Mouse (Mus musculus): ENCODE measurements around the gene Stt3b. TPM values are rescaled to one million over a fixed set of nuclear protein-coding genes. Genes with fewer than 3 reads are reported as not detected.

The Stt3b gene
- polyA plus RNA-seq, 1 experiment from 2014 or later = 94.0 TPM

DNA sequence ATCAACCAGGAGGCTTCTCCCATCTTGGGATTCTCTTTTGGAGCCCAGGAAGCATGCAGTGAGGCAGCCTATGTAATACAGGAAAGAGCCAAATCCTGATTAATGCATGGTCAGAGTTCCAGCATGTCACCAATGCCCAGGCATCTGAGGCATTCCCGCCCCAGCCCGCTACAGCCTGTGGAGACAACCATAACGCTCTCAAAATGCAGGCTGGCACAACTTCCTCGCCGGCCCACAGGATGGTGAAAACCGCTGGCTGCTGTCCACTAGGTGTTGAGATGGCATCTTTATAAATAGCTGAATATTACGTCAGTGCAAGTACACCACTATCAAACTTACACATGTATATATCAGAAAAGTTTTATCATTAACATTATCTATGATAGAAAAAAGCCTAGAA is 13.5 kb downstream of the Stt3b start:
- H3K27ac ChIP-seq (ENCODE audit: low read length) = no peak overlapping the region
- H3K27me3 ChIP-seq (ENCODE audit: control insufficient read depth, insufficient read depth, low read length) = no peaks in the 10 kb centered on the region
- no peaks in the 10 kb centered on the region for H3K36me3 ChIP-seq (ENCODE audit: control insufficient read depth, insufficient read depth, low read length)
- H3K9ac ChIP-seq (replicated peaks; ENCODE audit: low read depth, low read length) = no peak overlapping the region
- 80% methylated on average over 7 of the region's 7 CpGs for WGBS
- no peak for ATAC-seq (ENCODE audit: insufficient number of reproducible peaks, insufficient read depth, low FRiP score, low read depth)
- H3K9me3 ChIP-seq (ENCODE audit: control insufficient read depth, low read depth, low read length) = no peaks in the 10 kb centered on the region
- 0 out of 2 replicates have a peak, but pooled peaks cover 7% of the 10 kb centered on the region for H3K4me1 ChIP-seq (ENCODE audit: control insufficient read depth, insufficient read depth, low read length)
- H3K4me2 ChIP-seq (replicated peaks; ENCODE audit: low read depth, low read length) = no peak overlapping the region
- H3K4me3 ChIP-seq (ENCODE audit: low read depth, low read length) = no peak overlapping the region

DNA sequence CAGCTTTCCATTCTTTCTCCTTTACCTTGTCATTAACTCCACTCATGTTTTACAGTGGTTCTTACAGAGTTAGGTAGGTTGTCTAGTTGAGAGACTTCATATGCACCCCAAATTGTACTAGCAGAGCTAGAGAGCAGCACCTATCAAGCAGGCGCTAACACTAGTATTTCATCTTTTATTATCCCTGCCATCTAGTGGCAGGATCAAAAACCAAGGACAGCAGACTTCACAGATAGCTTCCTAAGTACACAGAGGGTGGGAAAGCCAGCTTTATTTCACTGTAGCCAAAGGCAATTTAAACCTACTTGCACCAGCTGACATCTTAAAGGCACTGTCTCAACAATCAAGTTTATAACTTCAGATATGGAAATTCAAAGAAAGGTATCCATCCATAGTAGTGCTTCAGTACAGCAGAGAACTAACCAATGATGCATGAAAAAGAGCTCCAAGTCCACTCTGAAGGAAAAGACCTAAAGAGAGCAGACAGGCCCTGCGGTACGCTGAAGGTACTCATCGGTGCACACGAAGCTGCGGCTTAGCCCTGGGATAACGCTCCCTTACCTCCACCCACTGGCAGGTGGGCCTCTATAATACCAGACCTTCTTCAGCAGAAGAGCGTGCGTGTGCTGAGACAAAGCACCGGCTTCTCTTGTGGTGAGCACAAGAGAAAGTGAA is 16.2 kb downstream of the Stt3b start:
- Histone ChIP-seq H3K36me3 (ENCODE audit: control insufficient read depth, insufficient read depth, low read length) (no peaks in the 10 kb centered on the region), H3K27ac (ENCODE audit: low read length) (no peak overlapping the region), H3K27me3 (ENCODE audit: control insufficient read depth, insufficient read depth, low read length) (no peaks in the 10 kb centered on the region), H3K9me3 (ENCODE audit: control insufficient read depth, low read depth, low read length) (no peaks in the 10 kb centered on the region), H3K9ac (replicated peaks; ENCODE audit: low read depth, low read length) (no peak overlapping the region), H3K4me3 (ENCODE audit: low read depth, low read length) (no peak overlapping the region), H3K4me1 (ENCODE audit: control insufficient read depth, insufficient read depth, low read length) (0 out of 2 replicates have a peak, but pooled peaks cover 2% of the 10 kb centered on the region), H3K4me2 (replicated peaks; ENCODE audit: low read depth, low read length) (no peak overlapping the region)
- no peak for ATAC-seq (ENCODE audit: insufficient number of reproducible peaks, insufficient read depth, low FRiP score, low read depth)
- WGBS = 86% methylated on average over 10 of the region's 10 CpGs

DNA sequence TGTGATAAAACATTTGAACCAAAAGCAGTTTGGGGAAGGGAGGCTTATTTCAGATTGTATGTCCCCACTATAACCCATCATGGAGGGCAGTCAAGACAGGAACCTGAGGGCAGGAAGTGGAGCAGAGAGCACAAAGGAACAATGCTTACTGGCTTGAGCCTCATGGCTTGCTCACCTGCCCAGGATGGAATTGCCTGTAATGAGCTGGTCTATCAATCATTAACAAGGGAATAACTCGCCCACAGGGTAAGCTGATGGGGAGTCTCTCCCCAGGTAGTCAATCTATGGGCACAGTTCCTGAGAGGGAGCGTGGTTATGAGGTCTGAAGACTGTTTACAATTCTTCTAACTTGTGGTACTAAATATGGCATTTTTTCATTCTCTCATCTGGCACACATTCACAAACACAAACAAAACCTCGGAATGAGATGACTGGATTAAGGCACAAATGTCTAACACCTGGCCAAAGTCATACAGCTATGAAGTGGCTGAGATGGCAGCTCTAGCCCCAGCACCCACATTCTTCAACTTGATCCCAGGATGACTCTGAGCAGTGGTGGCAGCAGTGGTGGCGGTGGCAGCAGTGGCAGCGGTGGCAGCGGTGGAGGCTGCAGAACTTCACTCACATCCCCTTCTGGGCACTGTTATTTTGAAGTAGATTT is 22.3 kb downstream of the Stt3b start:
- no peak for ATAC-seq (ENCODE audit: insufficient number of reproducible peaks, insufficient read depth, low FRiP score, low read depth)
- no peaks in the 10 kb centered on the region for H3K36me3 ChIP-seq (ENCODE audit: control insufficient read depth, insufficient read depth, low read length)
- WGBS = 80% methylated on average over 6 of the region's 6 CpGs
- 0 out of 2 replicates have a peak, but pooled peaks cover 5% of the 10 kb centered on the region for H3K4me1 ChIP-seq (ENCODE audit: control insufficient read depth, insufficient read depth, low read length)
- H3K4me2 ChIP-seq (replicated peaks; ENCODE audit: low read depth, low read length) = no peak overlapping the region
- no peak overlapping the region for H3K9ac ChIP-seq (replicated peaks; ENCODE audit: low read depth, low read length)
- no peaks in the 10 kb centered on the region for H3K27me3 ChIP-seq (ENCODE audit: control insufficient read depth, insufficient read depth, low read length)
- no peaks in the 10 kb centered on the region for H3K9me3 ChIP-seq (ENCODE audit: control insufficient read depth, low read depth, low read length)
- no peak overlapping the region for H3K4me3 ChIP-seq (ENCODE audit: low read depth, low read length)
- no peak overlapping the region for H3K27ac ChIP-seq (ENCODE audit: low read length)

DNA sequence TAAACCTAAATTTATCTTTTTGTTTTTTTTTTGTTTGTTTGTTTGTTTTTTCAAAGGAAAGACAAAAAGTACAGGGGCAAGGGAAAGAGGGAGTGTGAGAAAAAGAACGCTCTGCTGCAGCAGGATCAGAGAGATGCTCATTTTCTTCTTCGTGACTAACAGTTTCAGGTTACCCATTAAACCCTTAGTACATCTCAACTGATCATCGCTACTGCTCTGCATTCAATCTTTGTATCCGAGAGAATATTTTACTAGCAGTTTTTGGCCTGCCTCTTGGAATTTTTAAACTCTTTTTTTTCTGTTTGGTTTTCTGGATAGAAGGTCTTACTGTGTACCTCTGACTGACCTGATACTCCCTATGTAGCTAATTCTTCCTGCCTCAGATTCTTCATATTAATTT is 25.8 kb downstream of the Stt3b start:
- ATAC-seq (ENCODE audit: insufficient number of reproducible peaks, insufficient read depth, low FRiP score, low read depth) = no peak
- Histone ChIP-seq H3K4me1 (ENCODE audit: control insufficient read depth, insufficient read depth, low read length) (0 out of 2 replicates have a peak, but pooled peaks cover 3% of the 10 kb centered on the region), H3K4me2 (replicated peaks; ENCODE audit: low read depth, low read length) (no peak overlapping the region), H3K27ac (ENCODE audit: low read length) (no peak overlapping the region), H3K9ac (replicated peaks; ENCODE audit: low read depth, low read length) (no peak overlapping the region), H3K9me3 (ENCODE audit: control insufficient read depth, low read depth, low read length) (no peaks in the 10 kb centered on the region), H3K36me3 (ENCODE audit: control insufficient read depth, insufficient read depth, low read length) (peaks cover 3% of the 10 kb centered on the region; the same call in 1 of the 2 replicates), H3K27me3 (ENCODE audit: control insufficient read depth, insufficient read depth, low read length) (no peaks in the 10 kb centered on the region), H3K4me3 (ENCODE audit: low read depth, low read length) (no peak overlapping the region)
- 60% methylated on average over 4 of the region's 4 CpGs for WGBS

DNA sequence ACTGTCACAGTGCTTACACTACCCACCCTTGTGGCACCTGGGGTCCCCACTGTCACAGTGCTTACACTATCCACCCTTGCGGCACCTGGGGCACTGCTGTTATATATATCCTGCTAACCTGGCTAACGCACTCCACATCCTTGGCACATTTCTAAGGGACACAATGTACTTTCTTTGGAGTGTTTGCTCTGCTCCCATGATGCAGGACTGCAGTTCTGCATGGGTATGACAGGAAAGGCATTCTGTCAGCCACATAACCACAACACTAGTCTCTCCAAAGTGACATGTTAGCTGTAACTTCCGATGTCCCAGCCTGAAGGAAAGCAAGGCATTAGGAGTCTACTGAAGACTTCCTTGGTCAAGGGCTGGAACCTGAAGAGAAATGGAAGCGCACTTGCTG is 26.8 kb downstream of the Stt3b start:
- no peak overlapping the region for H3K4me3 ChIP-seq (ENCODE audit: low read depth, low read length)

DNA sequence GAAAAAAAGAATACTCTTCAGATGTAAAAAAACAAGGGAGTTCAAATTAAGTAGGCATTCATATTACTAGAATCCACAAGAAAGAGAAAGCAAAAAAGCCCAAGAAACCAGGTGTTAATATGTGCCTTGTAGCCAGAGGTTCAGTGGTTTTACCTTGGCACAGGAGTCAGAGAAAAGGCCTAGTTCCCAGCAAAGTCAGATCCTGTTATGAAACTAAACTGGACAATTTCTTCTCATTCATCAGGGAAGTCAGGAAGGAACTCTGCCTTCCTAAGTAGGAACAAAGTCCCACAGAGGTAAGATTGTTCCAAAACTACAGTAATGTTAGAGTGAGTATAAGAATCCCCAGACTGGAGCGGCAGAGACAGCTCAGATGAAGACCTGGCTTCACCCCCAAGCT is 31.6 kb downstream of the Stt3b start:
- Histone ChIP-seq H3K4me3 (ENCODE audit: low read depth, low read length) (no peak overlapping the region), H3K4me2 (replicated peaks; ENCODE audit: low read depth, low read length) (no peak overlapping the region), H3K27me3 (ENCODE audit: control insufficient read depth, insufficient read depth, low read length) (no peaks in the 10 kb centered on the region), H3K9ac (replicated peaks; ENCODE audit: low read depth, low read length) (no peak overlapping the region), H3K27ac (ENCODE audit: low read length) (no peak overlapping the region), H3K4me1 (ENCODE audit: control insufficient read depth, insufficient read depth, low read length) (no peaks in the 10 kb centered on the region), H3K36me3 (ENCODE audit: control insufficient read depth, insufficient read depth, low read length) (peaks cover 37% of the 10 kb centered on the region), H3K9me3 (ENCODE audit: control insufficient read depth, low read depth, low read length) (no peaks in the 10 kb centered on the region)
- 75% methylated on average over 1 of the region's 1 CpGs for WGBS
- no peak for ATAC-seq (ENCODE audit: insufficient number of reproducible peaks, insufficient read depth, low FRiP score, low read depth)

More for the DNA sequence above, 26.8 kb downstream of the Stt3b start:
- ATAC-seq (ENCODE audit: insufficient number of reproducible peaks, insufficient read depth, low FRiP score, low read depth) = no peak
- H3K9me3 ChIP-seq (ENCODE audit: control insufficient read depth, low read depth, low read length) = no peaks in the 10 kb centered on the region
- no peak overlapping the region for H3K4me2 ChIP-seq (replicated peaks; ENCODE audit: low read depth, low read length)
- no peak overlapping the region for H3K9ac ChIP-seq (replicated peaks; ENCODE audit: low read depth, low read length)
- no peak overlapping the region for H3K27ac ChIP-seq (ENCODE audit: low read length)
- no peaks in the 10 kb centered on the region for H3K27me3 ChIP-seq (ENCODE audit: control insufficient read depth, insufficient read depth, low read length)
- H3K4me1 ChIP-seq (ENCODE audit: control insufficient read depth, insufficient read depth, low read length) = 0 out of 2 replicates have a peak, but pooled peaks cover 3% of the 10 kb centered on the region
- peaks cover 8% of the 10 kb centered on the region; the same call in 1 of the 2 replicates for H3K36me3 ChIP-seq (ENCODE audit: control insufficient read depth, insufficient read depth, low read length)
- 95% methylated on average over 4 of the region's 4 CpGs for WGBS

DNA sequence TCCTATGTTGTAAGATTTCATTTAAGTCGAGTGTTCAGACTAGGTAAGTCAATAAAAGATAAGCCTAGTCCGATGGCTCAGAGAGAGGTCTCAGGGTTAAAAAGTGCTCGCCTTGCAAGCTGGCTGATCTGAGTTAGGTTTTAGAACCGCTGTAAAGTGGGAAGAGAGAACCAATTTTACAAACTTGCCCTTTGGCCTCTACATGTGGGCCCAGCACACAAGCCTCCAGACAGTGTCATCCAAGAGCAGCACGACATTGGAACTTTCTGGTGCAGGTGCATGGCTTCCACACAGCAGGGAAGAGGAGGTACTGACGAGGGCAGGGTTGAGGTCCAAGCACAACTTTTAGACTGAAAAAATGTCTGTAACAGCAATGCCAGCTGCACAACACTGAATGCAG is 35.4 kb downstream of the Stt3b start:
- H3K9me3 ChIP-seq (ENCODE audit: control insufficient read depth, low read depth, low read length) = no peaks in the 10 kb centered on the region
- H3K27me3 ChIP-seq (ENCODE audit: control insufficient read depth, insufficient read depth, low read length) = no peaks in the 10 kb centered on the region
- 76% methylated on average over 6 of the region's 6 CpGs for WGBS
- H3K27ac ChIP-seq (ENCODE audit: low read length) = no peak overlapping the region
- no peaks in the 10 kb centered on the region for H3K4me1 ChIP-seq (ENCODE audit: control insufficient read depth, insufficient read depth, low read length)
- peaks cover 44% of the 10 kb centered on the region for H3K36me3 ChIP-seq (ENCODE audit: control insufficient read depth, insufficient read depth, low read length)
- H3K4me3 ChIP-seq (ENCODE audit: low read depth, low read length) = no peak overlapping the region
- no peak for ATAC-seq (ENCODE audit: insufficient number of reproducible peaks, insufficient read depth, low FRiP score, low read depth)
- no peak overlapping the region for H3K4me2 ChIP-seq (replicated peaks; ENCODE audit: low read depth, low read length)
- no peak overlapping the region for H3K9ac ChIP-seq (replicated peaks; ENCODE audit: low read depth, low read length)

DNA sequence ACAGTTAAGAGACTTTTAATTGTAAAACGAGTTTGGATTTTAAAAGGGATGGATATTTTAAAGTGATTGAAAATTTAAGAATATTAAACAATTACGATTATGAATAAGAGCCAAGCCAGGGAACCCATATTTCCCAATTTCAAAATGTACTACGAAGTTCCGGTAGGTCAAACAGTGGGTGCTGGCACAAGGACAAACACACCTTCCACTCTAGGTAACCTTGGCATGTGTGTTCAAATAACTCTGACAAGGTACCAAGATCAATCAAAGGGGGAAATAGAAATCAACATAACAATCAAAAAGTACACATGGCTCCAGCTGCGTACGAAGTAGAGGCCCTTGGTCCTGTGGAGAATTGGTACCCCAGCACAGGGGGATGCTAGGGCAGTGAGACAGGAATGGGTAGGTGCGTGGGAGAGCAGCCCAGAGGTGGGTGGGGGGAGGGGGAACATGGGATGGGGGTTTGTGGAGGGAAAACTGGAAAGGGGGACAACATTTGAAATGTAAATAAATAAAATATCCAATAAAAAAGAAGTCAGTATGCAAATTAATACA is 37.0 kb downstream of the Stt3b start:
- H3K27me3 ChIP-seq (ENCODE audit: control insufficient read depth, insufficient read depth, low read length) = no peaks in the 10 kb centered on the region
- H3K9ac ChIP-seq (replicated peaks; ENCODE audit: low read depth, low read length) = no peak overlapping the region
- no peak for ATAC-seq (ENCODE audit: insufficient number of reproducible peaks, insufficient read depth, low FRiP score, low read depth)
- no peak overlapping the region for H3K4me3 ChIP-seq (ENCODE audit: low read depth, low read length)
- no peak overlapping the region for H3K4me2 ChIP-seq (replicated peaks; ENCODE audit: low read depth, low read length)
- H3K4me1 ChIP-seq (ENCODE audit: control insufficient read depth, insufficient read depth, low read length) = no peaks in the 10 kb centered on the region
- no peak overlapping the region for H3K27ac ChIP-seq (ENCODE audit: low read length)
- 83% methylated on average over 7 of the region's 7 CpGs for WGBS
- H3K36me3 ChIP-seq (ENCODE audit: control insufficient read depth, insufficient read depth, low read length) = peaks cover 33% of the 10 kb centered on the region
- H3K9me3 ChIP-seq (ENCODE audit: control insufficient read depth, low read depth, low read length) = no peaks in the 10 kb centered on the region

Data from stomach, embryonic 14.5 days (tissue).